Mouse (Mus musculus) embryonic fibroblast, embryonic 13.5 days (primary cell): ENCODE data around the gene Rufy1.

ENCODE experiments used
- CTCF ChIP-seq: IDR thresholded peaks from 2 replicates; pipeline ENCODE4 v1.5.1; 2011; ENCODE audit warnings: mild to moderate bottlenecking, control low read depth, low read length, moderate library complexity, borderline replicate concordance; ENCODE audit not compliant: insufficient read depth
- POLR2A ChIP-seq: IDR thresholded peaks from 2 replicates; pipeline ENCODE4 v1.6.1; 2011; ENCODE audit warnings: low read depth, mild to moderate bottlenecking, control low read depth, low read length, moderate library complexity

DNA sequence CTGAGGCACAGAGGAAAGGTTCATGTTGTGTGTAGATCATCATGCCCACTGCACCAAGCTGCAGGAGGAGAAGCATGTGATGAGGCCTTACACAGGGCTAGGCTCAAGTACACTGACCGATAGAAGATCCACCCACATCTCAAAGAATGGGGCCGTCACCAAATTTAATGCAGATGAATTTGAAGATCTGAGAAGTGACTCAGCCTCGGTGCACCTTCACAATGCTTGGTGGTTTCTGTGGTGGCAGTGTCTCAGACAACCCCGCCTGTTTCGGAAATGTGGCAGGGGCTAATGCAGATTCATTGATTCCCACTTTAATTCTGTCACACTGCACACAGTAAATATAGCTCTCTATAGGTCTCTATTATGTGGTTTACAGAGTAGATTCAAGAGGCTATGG, 2.0 kb upstream of the Rufy1 start:
- TF ChIP-seq CTCF (no peak), POLR2A (peak; percentile 18; the same call in 1 of the 2 replicates)
